Mouse (Mus musculus): ENCODE data around the gene Nat8f1.
"Not testable (repeated sequence)": the region's sequence is repeated elsewhere in the genome, so short reads cannot be mapped to it uniquely, and the experiment has no call there.

Nat8f1 gene

DNA sequence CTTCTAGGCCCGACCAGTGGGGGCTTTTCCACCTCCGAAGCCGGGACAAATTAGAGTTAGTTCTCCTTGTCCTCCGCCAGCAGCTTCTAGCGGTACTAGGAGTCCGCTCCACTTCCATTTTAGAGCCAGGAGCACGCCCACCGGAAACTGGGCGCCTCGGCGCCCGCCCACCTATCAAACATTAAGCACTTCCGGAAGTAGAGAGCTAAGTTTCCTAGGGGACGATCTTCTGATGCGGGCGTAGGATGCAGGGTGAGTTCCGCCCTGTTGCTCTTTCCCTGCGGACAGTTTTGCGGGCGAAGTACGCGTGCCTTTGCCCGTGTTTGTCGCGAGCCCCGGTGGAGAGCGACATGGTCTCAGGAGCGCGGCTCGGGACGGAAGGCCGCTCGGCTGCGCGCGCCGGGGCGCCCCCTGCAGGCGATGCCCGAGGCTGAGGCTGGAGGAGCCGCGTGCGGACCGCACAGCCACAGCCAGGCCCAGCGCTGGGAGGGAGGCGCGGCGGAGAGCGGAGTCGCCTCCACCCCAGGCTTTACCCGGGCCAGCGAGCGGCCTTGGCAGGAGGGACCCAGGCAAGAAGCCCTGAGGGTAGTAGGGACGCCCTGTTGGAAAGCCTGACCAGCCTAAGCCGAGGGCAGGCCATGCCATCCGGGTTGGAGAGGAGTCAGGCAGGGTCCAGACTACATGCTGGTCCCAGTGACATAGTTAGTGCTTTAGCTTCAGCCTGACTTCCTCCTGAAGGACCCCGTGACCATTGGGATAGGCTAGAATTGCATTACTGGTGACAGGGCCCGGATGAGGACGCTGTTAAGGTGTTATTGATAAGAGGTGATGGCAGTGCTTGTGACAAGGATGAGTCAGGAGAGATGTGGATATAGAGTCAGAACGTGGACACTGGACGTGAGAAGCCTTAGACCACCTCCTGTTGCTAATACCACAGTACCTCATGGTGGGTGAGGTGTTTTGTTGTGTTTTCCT lies at the start of gene Nat8f1:
Gene Nat8f1, minus strand, starts transcription at position 149 of the 975 bp plus-strand sequence.
- DNase-seq (ENCODE audit: low read depth, low spot score): peak; percentile 71

DNA sequence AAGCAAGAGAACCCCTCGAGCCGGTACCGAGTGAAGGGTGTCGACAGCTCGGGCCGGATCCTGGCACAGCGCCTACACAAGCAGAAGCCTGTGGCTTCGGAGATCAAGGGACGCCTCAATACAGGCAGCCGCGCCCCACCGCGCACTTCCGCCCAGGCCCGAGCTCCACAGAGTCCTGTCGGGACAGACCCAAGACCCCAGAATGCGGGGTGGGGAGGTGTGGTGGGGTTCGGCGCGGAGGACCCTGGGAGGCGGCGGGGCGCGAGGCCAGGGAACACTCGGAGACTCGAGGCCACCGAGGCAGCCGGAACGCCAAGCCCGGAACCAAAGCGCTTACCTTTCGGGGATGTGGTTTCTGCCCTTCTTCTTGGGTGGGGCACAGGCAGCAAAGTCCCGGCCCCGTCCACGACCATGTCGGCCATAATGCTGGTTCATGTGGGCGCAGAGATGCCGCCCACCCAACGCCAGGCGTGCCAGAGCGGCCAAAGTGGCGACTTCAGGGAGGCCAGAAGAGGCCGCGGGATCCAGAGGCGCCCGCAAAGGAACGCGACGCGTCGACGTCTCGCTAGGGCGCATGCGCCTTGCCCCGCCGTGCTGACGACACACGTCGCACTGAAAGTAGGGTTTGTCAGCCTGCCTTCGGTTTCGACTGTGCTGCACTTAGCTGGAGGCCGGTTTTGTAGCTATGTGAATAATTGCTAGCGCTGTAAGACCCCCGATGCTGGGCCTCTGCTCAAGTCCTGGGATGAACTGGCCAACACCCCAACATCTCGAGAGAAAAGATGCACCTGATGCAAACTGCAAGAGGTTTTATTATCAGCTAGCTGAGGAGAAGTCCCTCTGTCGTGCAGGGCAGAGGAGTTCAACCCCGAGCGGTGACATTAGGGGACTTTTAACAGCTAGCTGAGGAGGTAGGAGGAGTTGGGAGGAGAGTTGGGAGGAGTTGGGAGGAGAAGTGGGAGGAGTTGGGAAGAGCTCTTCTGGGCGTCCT lies 45.9 kb upstream of the Nat8f1 start, which contains the start of gene Dusp11:
Gene Dusp11, minus strand, starts transcription at position 567 of the 991 bp plus-strand sequence.
- DNase-seq (ENCODE audit: low read depth, low spot score): peak; percentile 56

DNA sequence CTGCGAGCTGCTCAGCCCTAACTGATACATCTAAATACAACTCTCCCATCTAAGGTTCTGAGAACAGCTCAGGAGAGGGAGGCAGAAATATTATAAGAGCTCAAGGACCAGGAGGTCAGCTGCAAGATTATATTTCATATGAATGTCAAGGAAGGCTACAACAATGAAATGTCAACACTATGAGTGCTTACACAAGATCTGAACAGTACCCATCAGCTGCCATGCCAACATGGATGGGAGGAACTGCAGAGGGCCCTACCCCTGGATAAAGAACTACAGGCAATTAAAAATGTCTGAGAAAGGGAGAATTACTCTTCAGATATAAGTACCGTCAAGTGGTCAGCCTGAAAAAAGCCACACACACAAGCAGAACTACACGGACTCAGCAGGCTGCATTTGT lies 42.1 kb upstream of the Nat8f1 start:
- no peak for DNase-seq (ENCODE audit: low read depth, low spot score)

DNA sequence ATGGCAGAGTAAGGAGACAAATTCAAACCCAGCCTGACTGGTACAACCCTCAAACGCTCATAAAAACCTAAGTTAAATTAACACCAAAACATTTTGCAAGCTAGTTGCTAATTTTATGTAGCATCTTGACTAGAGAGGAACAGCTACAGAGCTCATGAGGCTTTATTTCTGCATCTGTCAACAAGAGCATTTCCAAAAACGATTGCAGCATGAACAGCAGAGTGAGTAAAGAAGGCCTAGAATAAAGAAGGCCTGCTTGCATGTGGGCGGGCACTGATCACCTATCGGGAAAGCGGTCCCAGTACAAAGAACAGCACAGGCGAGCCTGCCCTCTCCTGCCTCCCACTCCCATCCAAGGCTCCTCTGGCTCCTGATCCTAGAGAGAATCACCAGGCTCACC lies 33.1 kb upstream of the Nat8f1 start:
- DNase-seq (ENCODE audit: low read depth, low spot score): no peak

GRCm38 (mm10) chr6:85942469-85942868 lies 27.0 kb upstream of the Nat8f1 start:
- no peak for DNase-seq (ENCODE audit: low read depth, low spot score)

DNA sequence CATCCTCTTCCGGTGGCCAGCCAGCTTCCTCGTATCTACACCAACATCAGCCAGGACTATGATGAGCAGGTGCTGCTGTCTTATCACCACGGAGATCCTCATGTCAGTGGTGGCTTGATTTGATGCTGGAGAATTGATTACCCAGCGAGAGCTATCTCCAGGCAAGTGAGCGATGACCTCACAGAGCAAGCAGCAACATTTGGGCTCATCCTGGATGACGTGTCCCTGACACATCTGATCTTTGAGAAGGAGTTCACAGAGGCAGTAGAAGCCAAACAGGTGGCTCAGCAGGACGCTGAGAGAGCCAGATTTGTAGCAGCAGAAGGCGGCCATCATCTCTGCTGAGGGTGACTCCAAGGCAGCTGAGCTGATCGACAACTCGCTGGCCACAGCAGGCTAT lies 23.2 kb upstream of the Nat8f1 start:
- DNase-seq (ENCODE audit: low read depth, low spot score): no peak

DNA sequence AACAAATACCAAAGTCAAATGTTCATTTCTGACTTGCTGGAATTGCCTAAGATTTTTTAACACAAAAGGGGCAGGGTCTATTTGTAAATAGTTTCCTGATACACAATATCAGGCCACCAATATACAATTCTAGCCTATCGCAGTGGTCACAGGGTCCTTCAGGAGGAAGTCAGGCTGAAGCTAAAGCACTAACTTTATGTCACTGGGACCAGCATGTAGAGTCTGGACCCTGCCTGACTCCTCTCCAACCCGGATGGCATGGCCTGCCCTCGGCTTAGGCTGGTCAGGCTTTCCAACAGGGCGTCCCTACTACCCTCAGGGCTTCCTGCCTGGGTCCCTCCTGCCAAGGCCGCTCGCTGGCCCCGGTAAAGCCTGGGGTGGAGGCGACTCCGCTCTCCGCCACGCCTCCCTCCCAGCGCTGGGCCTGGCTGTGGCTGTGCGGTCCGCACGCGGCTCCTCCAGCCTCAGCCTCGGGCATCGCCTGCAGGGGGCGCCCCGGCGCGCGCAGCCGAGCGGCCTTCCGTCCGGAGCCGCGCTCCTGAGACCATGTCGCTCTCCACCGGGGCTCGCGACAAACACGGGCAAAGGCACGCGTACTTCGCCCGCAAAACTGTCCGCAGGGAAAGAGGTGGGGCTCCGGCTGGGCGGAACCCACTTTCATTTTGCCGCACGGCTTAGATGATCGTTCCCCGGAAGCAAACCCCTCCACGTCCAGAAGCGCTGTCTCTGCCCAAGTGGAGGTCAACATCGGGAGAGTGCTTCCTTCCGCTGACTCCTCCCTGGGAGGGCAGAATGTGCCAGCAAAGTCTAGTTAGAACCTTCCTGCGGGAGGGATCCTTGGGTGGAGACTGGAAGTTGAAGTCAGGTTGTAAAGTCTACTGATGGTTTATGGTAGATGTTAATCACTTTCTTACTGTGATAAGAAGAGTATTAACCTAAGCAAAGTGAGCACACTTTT lies 21.3 kb upstream of the Nat8f1 start:
- DNase-seq (ENCODE audit: low read depth, low spot score): peak; percentile 67

GRCm38 (mm10) chr6:85935646-85936045 lies 20.2 kb upstream of the Nat8f1 start:
- no peak for DNase-seq (ENCODE audit: low read depth, low spot score)

GRCm38 (mm10) chr6:85934047-85934446 lies 18.6 kb upstream of the Nat8f1 start:
- DNase-seq (ENCODE audit: low read depth, low spot score): no peak

GRCm38 (mm10) chr6:85929312-85929711 lies 13.8 kb upstream of the Nat8f1 start:
- no peak for DNase-seq (ENCODE audit: low read depth, low spot score)

DNA sequence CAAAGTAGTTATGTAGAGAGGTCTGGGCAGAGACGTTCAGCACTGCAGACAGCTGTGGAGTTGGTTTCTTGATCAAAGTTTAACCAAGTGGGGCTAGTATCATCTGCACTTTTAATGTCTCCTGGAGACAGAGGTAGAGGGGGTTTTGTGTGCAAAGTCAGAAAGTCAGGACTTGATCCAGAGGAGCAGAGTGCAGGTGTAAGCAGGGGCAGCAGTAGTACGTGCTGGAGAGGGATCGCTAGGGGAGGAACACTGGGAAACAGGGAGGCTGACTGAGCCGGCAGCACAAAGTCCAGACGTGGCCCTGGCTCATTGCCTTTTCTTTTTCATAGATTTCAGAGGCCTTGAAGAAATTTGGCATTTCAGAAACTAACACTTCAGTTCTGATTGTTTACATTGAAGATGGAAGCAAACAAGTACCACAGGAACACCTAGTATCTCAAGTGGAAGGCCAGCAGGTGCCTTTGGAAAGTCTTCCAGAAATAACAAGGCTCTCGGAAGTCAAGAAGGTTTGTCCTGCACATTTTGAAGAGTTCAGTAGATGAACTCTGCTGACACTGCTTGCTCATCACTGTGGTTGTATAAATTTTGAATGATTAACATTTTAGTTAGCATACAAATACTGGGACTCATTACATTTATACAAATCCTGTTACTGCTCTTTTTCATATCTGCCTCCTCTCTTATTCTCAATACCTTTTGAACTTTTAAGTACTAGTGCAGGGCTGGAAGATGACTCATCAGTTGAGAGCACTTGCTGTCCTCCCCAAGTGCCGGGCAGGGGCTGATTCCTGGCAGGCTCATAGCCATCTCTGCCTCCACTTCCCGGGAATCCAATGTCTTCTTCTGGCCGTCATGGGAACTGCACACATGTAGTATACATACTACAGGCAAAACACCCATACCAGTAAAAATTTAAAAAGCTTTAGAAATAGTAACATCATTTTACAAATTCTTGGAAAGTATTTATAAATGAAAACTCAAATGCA lies 12.3 kb upstream of the Nat8f1 start:
- DNase-seq (ENCODE audit: low read depth, low spot score): no peak

- no peak for DNase-seq (ENCODE audit: low read depth, low spot score)
Observed at GRCm38 (mm10) chr6:85926709-85927108, 11.2 kb upstream of the Nat8f1 start.

DNA sequence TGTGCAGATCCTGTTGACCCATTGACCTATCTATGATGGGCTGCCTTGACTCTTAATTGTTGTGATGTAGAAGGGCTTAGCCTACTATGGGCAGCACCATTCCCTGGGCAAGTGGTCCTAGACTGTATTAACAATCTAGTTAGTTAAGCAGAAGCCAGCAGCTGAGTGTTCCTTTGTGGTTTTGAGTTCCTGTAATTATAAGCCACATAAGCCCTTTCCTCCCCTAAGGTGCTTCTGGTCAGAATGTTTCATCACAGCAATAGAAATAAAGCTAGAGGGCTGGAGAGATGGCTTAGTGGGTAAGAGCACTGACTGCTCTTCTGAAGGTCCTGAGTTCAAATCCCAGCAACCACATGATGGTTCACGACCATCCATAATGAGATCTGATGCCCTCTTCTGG lies 8.2 kb upstream of the Nat8f1 start:
- DNase-seq (ENCODE audit: low read depth, low spot score): no peak

DNA sequence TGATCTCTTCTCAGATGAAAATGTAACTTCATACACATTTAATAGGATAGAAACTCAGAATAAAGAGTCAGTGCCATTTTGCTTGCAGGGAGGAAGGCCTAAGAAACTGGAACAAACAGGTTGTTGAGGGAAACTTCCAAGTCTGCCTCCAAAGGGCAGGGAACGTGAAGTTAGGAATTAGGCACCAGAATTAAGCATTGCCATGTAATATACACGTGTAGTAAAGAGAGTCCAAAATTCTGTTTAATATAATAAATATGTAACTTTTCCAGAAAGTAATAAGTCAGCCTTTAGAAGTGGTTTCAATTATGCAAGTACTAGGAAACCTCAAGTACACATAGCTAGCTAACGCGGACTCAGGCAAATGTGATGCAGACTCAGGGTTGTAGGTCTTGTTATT lies 3.9 kb upstream of the Nat8f1 start:
- DNase-seq (ENCODE audit: low read depth, low spot score): no peak

GRCm38 (mm10) chr6:85918341-85918740 lies 2.9 kb upstream of the Nat8f1 start:
- not testable (repeated sequence) for DNase-seq (ENCODE audit: low read depth, low spot score)

DNA sequence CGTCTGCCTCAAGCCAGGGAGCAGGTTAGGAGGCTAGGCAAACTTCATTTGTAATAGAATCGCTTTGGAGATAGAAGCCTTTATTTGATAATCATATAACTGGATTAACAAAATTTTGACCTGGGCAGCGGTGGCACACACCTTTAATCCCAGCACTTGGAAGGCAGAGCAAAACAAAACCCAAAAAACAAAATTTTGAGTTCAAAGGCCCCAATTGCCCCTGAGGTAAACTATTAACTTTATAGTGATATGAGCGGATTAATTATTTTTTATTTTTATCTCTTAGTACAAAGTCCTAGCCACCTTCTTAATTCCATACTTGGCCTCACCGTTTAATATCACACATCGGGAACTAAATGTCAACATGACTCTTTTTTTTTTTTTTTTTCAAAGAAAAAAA lies 1.1 kb upstream of the Nat8f1 start:
- DNase-seq (ENCODE audit: low read depth, low spot score): no peak

GRCm38 (mm10) chr6:85915141-85915538 lies 347 bp downstream of the Nat8f1 start:
- DNase-seq (ENCODE audit: low read depth, low spot score): no peak

DNA sequence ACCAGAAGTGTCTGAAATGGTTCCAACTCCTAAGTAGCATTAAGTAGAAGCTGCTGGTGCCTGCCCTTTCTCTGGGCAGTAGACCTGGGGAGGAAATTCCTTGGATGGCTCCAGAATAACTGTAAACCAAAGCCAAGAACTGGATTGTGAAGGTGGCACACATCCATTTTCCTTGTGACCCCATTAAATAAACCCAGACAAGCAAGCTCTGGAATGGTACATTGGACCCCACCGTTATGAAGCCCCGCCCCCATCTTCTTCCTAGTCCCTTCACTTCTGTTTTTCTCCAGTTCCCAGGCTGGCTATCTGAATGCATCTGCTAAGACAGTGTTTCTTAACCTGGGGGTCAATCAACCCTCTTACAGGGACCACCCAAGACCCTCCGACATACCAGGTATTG lies 3.9 kb downstream of the Nat8f1 start, which contains the start of gene Tprkb:
Gene Tprkb, plus strand, starts transcription at position 279 of the 400 bp plus-strand sequence.
- DNase-seq (ENCODE audit: low read depth, low spot score): no peak

DNA sequence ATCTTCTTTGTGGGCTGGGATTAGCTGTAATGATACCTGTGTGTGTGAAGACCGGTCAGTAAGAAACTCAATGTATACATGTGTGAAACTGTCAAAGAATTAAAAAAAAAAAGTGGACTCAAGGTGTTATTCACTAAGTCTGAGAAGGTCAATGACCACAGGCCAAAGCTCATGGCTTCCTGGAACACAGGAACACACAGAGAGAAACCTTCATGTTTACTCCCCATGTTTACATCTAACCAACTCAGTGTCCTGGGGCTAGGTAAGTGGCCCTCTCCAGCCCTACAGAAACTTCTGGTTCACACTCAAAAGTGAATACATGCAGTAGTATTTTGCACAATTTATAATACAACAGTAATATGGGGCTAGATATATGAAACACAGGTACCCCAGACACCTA lies 5.8 kb downstream of the Nat8f1 start:
- no peak for DNase-seq (ENCODE audit: low read depth, low spot score)

- DNase-seq (ENCODE audit: low read depth, low spot score): no peak
Observed at GRCm38 (mm10) chr6:85908341-85908740, 7.1 kb downstream of the Nat8f1 start.
